Mouse (Mus musculus) embryonic fibroblast, embryonic 13.5 days (primary cell): ENCODE data around the gene Zdhhc20.

Experiments
- CTCF ChIP-seq: IDR thresholded peaks from 2 replicates; pipeline ENCODE4 v1.5.1; 2011; ENCODE audit warnings: mild to moderate bottlenecking, control low read depth, low read length, moderate library complexity, borderline replicate concordance; ENCODE audit not compliant: insufficient read depth
- POLR2A ChIP-seq: IDR thresholded peaks from 2 replicates; pipeline ENCODE4 v1.6.1; 2011; ENCODE audit warnings: low read depth, mild to moderate bottlenecking, control low read depth, low read length, moderate library complexity

- TF ChIP-seq POLR2A = no peak
- no peak for TF ChIP-seq CTCF
These were observed 39.7 kb downstream of the Zdhhc20 start for GRCm38 (mm10) chr14:57850330-57850729.
